Mouse (Mus musculus) thymus, postnatal 10 days (tissue): ENCODE data around the gene Clec3b.

ENCODE experiments used
- DNase-seq, 2 experiments: peaks; one replicate each; pipeline ENCODE4 v3.0.0; 2021; ENCODE audit warnings: low spot score in 2 of 2

The Clec3b gene

GRCm38 (mm10) chr9:123153121-123153520, 2.4 kb downstream of the Clec3b start:
- DNase-seq = no peak

- peak; percentile 61 to 64 for DNase-seq
Observed at GRCm38 (mm10) chr9:123156910-123157361, 6.2 kb downstream of the Clec3b start.

- no peak for DNase-seq
Observed at GRCm38 (mm10) chr9:123157699-123158098, 7.0 kb downstream of the Clec3b start.

GRCm38 (mm10) chr9:123158125-123158836, 7.5 kb downstream of the Clec3b start:
- peak in 1 of 2 experiments; percentile 39 for DNase-seq

GRCm38 (mm10) chr9:123159330-123159729, 8.6 kb downstream of the Clec3b start:
- peak; percentile 20 to 50 for DNase-seq

- DNase-seq = no peak
Observed at GRCm38 (mm10) chr9:123161792-123162191, 11.0 kb downstream of the Clec3b start.

- no peak for DNase-seq
Observed at GRCm38 (mm10) chr9:123162985-123163694, 12.4 kb downstream of the Clec3b start.

GRCm38 (mm10) chr9:123165781-123166443, 15.2 kb downstream of the Clec3b start:
- DNase-seq = no peak

- DNase-seq = no peak
Observed at GRCm38 (mm10) chr9:123173760-123174159, 23.0 kb downstream of the Clec3b start.

GRCm38 (mm10) chr9:123174356-123174755, 23.6 kb downstream of the Clec3b start:
- DNase-seq = no peak

- no peak for DNase-seq
Observed at GRCm38 (mm10) chr9:123177380-123178048, 26.8 kb downstream of the Clec3b start.

- DNase-seq = no peak
Observed at GRCm38 (mm10) chr9:123180003-123180402, 29.3 kb downstream of the Clec3b start.

- DNase-seq = no peak
Observed at GRCm38 (mm10) chr9:123183226-123183625, 32.5 kb downstream of the Clec3b start.

- no peak for DNase-seq
Observed at GRCm38 (mm10) chr9:123185546-123185945, 34.8 kb downstream of the Clec3b start.

GRCm38 (mm10) chr9:123186151-123186550, 35.4 kb downstream of the Clec3b start:
- DNase-seq = no peak

- DNase-seq = no peak
Observed at GRCm38 (mm10) chr9:123187589-123187988, 36.8 kb downstream of the Clec3b start.

GRCm38 (mm10) chr9:123188271-123188670, 37.5 kb downstream of the Clec3b start:
- no peak for DNase-seq

- no peak for DNase-seq
Observed at GRCm38 (mm10) chr9:123200116-123200515, 49.4 kb downstream of the Clec3b start.

- no peak for DNase-seq
Observed at GRCm38 (mm10) chr9:123206526-123206925, 55.8 kb downstream of the Clec3b start.

GRCm38 (mm10) chr9:123206948-123207347, 56.2 kb downstream of the Clec3b start:
- DNase-seq = no peak
